Mouse (Mus musculus): ENCODE measurements around the gene Mfap4. TPM values are rescaled to one million over a fixed set of nuclear protein-coding genes. Genes with fewer than 3 reads are reported as not detected.
A peak's percentile ranks its signal among the peaks of the same experiment; 100 is the strongest.

Mfap4 gene
- polyA plus RNA-seq, 1 experiment from 2014 or later = 125 TPM

- peak; percentile 46 for ATAC-seq (replicated peaks; ENCODE audit: extremely low read depth, insufficient read depth, low FRiP score)
- Histone ChIP-seq H3K4me1 (ENCODE audit: control insufficient read depth, insufficient read depth, low read length) (peaks cover 10% of the 10 kb centered on the region), H3K4me3 (ENCODE audit: low read length) (no peak overlapping the region), H3K27ac (ENCODE audit: low read length) (no peak overlapping the region), H3K9me3 (replicated peaks; ENCODE audit: control insufficient read depth, low read length) (no peaks in the 10 kb centered on the region), H3K36me3 (ENCODE audit: control insufficient read depth, insufficient read depth) (peaks cover 26% of the 10 kb centered on the region), H3K27me3 (ENCODE audit: control insufficient read depth, insufficient read depth, low read length) (no peaks in the 10 kb centered on the region), H3K4me2 (ENCODE audit: low read depth, low read length) (peak overlapping the region; percentile 46), H3K9ac (ENCODE audit: low read length) (no peak overlapping the region)
- WGBS = 16% methylated on average over 2 of the region's 2 CpGs
Measured at GRCm38 (mm10) chr11:61487401-61487800, 2.2 kb downstream of the Mfap4 start.

- Histone ChIP-seq H3K27ac (ENCODE audit: low read length) (no peak overlapping the region), H3K9ac (ENCODE audit: low read length) (no peak overlapping the region), H3K4me3 (ENCODE audit: low read length) (no peak overlapping the region), H3K27me3 (ENCODE audit: control insufficient read depth, insufficient read depth, low read length) (no peaks in the 10 kb centered on the region), H3K36me3 (ENCODE audit: control insufficient read depth, insufficient read depth) (peaks cover 26% of the 10 kb centered on the region), H3K4me2 (ENCODE audit: low read depth, low read length) (no peak overlapping the region), H3K4me1 (ENCODE audit: control insufficient read depth, insufficient read depth, low read length) (peaks cover 13% of the 10 kb centered on the region), H3K9me3 (replicated peaks; ENCODE audit: control insufficient read depth, low read length) (no peaks in the 10 kb centered on the region)
- WGBS = 83% methylated on average over 7 of the region's 7 CpGs
- ATAC-seq (replicated peaks; ENCODE audit: extremely low read depth, insufficient read depth, low FRiP score) = no peak
Measured at GRCm38 (mm10) chr11:61487936-61488335, 2.7 kb downstream of the Mfap4 start.

GRCm38 (mm10) chr11:61489085-61489484 is 3.9 kb downstream of the Mfap4 start:
- H3K4me1 ChIP-seq (ENCODE audit: control insufficient read depth, insufficient read depth, low read length) = peaks cover 18% of the 10 kb centered on the region

GRCm38 (mm10) chr11:61489874-61490273 is 4.6 kb downstream of the Mfap4 start:
- 93% methylated on average over 8 of the region's 8 CpGs for WGBS
- H3K27ac ChIP-seq (ENCODE audit: low read length) = no peak overlapping the region
- ATAC-seq (replicated peaks; ENCODE audit: extremely low read depth, insufficient read depth, low FRiP score) = no peak

More at GRCm38 (mm10) chr11:61489085-61489484, 3.9 kb downstream of the Mfap4 start:
- no peak for ATAC-seq (replicated peaks; ENCODE audit: extremely low read depth, insufficient read depth, low FRiP score)
- H3K27me3 ChIP-seq (ENCODE audit: control insufficient read depth, insufficient read depth, low read length) = no peaks in the 10 kb centered on the region
- peaks cover 26% of the 10 kb centered on the region for H3K36me3 ChIP-seq (ENCODE audit: control insufficient read depth, insufficient read depth)
- H3K9me3 ChIP-seq (replicated peaks; ENCODE audit: control insufficient read depth, low read length) = no peaks in the 10 kb centered on the region
- H3K27ac ChIP-seq (ENCODE audit: low read length) = no peak overlapping the region
- no peak overlapping the region for H3K4me2 ChIP-seq (ENCODE audit: low read depth, low read length)
- H3K9ac ChIP-seq (ENCODE audit: low read length) = no peak overlapping the region
- no peak overlapping the region for H3K4me3 ChIP-seq (ENCODE audit: low read length)
- WGBS = 78% methylated on average over 2 of the region's 2 CpGs

GRCm38 (mm10) chr11:61490944-61491520 is 5.8 kb downstream of the Mfap4 start:
- 87% methylated on average over 22 of the region's 22 CpGs for WGBS
- H3K4me2 ChIP-seq (ENCODE audit: low read depth, low read length) = no peak overlapping the region
- no peak overlapping the region for H3K4me3 ChIP-seq (ENCODE audit: low read length)
- H3K4me1 ChIP-seq (ENCODE audit: control insufficient read depth, insufficient read depth, low read length) = peaks cover 22% of the 10 kb centered on the region
- no peak overlapping the region for H3K9ac ChIP-seq (ENCODE audit: low read length)
- peaks cover 26% of the 10 kb centered on the region for H3K36me3 ChIP-seq (ENCODE audit: control insufficient read depth, insufficient read depth)
- ATAC-seq (replicated peaks; ENCODE audit: extremely low read depth, insufficient read depth, low FRiP score) = no peak
- H3K27me3 ChIP-seq (ENCODE audit: control insufficient read depth, insufficient read depth, low read length) = no peaks in the 10 kb centered on the region
- H3K9me3 ChIP-seq (replicated peaks; ENCODE audit: control insufficient read depth, low read length) = no peaks in the 10 kb centered on the region
- H3K27ac ChIP-seq (ENCODE audit: low read length) = no peak overlapping the region

More at GRCm38 (mm10) chr11:61489874-61490273, 4.6 kb downstream of the Mfap4 start:
- H3K27me3 ChIP-seq (ENCODE audit: control insufficient read depth, insufficient read depth, low read length) = no peaks in the 10 kb centered on the region
- peaks cover 18% of the 10 kb centered on the region for H3K4me1 ChIP-seq (ENCODE audit: control insufficient read depth, insufficient read depth, low read length)
- peaks cover 26% of the 10 kb centered on the region for H3K36me3 ChIP-seq (ENCODE audit: control insufficient read depth, insufficient read depth)
- H3K9me3 ChIP-seq (replicated peaks; ENCODE audit: control insufficient read depth, low read length) = no peaks in the 10 kb centered on the region
- H3K4me2 ChIP-seq (ENCODE audit: low read depth, low read length) = no peak overlapping the region
- no peak overlapping the region for H3K4me3 ChIP-seq (ENCODE audit: low read length)
- H3K9ac ChIP-seq (ENCODE audit: low read length) = no peak overlapping the region

GRCm38 (mm10) chr11:61492749-61493401 is 7.6 kb downstream of the Mfap4 start:
- ATAC-seq (replicated peaks; ENCODE audit: extremely low read depth, insufficient read depth, low FRiP score) = no peak

GRCm38 (mm10) chr11:61493525-61494128 is 8.4 kb downstream of the Mfap4 start:
- Histone ChIP-seq H3K9ac (ENCODE audit: low read length) (peak overlapping the region; percentile 80), H3K36me3 (ENCODE audit: control insufficient read depth, insufficient read depth) (peaks cover 26% of the 10 kb centered on the region), H3K4me3 (ENCODE audit: low read length) (peak overlapping the region; percentile 73), H3K4me2 (ENCODE audit: low read depth, low read length) (peak overlapping the region; percentile 91), H3K27ac (ENCODE audit: low read length) (peak overlapping the region; percentile 74), H3K9me3 (replicated peaks; ENCODE audit: control insufficient read depth, low read length) (no peaks in the 10 kb centered on the region; the same call in 1 of the 2 replicates), H3K4me1 (ENCODE audit: control insufficient read depth, insufficient read depth, low read length) (peaks cover 11% of the 10 kb centered on the region), H3K27me3 (ENCODE audit: control insufficient read depth, insufficient read depth, low read length) (no peaks in the 10 kb centered on the region)
- ATAC-seq (replicated peaks; ENCODE audit: extremely low read depth, insufficient read depth, low FRiP score) = peak; percentile 34; the same call in 1 of the 2 replicates
- 1% methylated on average over 50 of the region's 50 CpGs for WGBS

More at GRCm38 (mm10) chr11:61492749-61493401, 7.6 kb downstream of the Mfap4 start:
- no peak overlapping the region for H3K27ac ChIP-seq (ENCODE audit: low read length)
- peaks cover 12% of the 10 kb centered on the region for H3K4me1 ChIP-seq (ENCODE audit: control insufficient read depth, insufficient read depth, low read length)
- peaks cover 26% of the 10 kb centered on the region for H3K36me3 ChIP-seq (ENCODE audit: control insufficient read depth, insufficient read depth)
- H3K4me3 ChIP-seq (ENCODE audit: low read length) = peak overlapping the region; percentile 73
- peak overlapping the region; percentile 91 for H3K4me2 ChIP-seq (ENCODE audit: low read depth, low read length)
- no peaks in the 10 kb centered on the region; the same call in 1 of the 2 replicates for H3K9me3 ChIP-seq (replicated peaks; ENCODE audit: control insufficient read depth, low read length)
- H3K27me3 ChIP-seq (ENCODE audit: control insufficient read depth, insufficient read depth, low read length) = no peaks in the 10 kb centered on the region
- 57% methylated on average over 12 of the region's 12 CpGs for WGBS
- H3K9ac ChIP-seq (ENCODE audit: low read length) = peak overlapping the region; percentile 80

- Histone ChIP-seq H3K9ac (ENCODE audit: low read length) (peak within 1 kb of the TSS; percentile 80), H3K4me3 (ENCODE audit: low read length) (peak within 1 kb of the TSS; percentile 73), H3K9me3 (replicated peaks; ENCODE audit: control insufficient read depth, low read length) (no peaks in the 10 kb centered on the region; the same call in 1 of the 2 replicates), H3K4me1 (ENCODE audit: control insufficient read depth, insufficient read depth, low read length) (peaks cover 14% of the 10 kb centered on the region), H3K36me3 (ENCODE audit: control insufficient read depth, insufficient read depth) (peaks cover 24% of the 10 kb centered on the region), H3K4me2 (ENCODE audit: low read depth, low read length) (peak within 1 kb of the TSS; percentile 91), H3K27me3 (ENCODE audit: control insufficient read depth, insufficient read depth, low read length) (no peaks in the 10 kb centered on the region), H3K27ac (ENCODE audit: low read length) (peak within 1 kb of the TSS; percentile 90)
- under 1% methylated on average over 62 of the region's 62 CpGs for WGBS
- ATAC-seq (replicated peaks; ENCODE audit: extremely low read depth, insufficient read depth, low FRiP score) = peak; percentile 94
Measured at GRCm38 (mm10) chr11:61494129-61494997, 9.1 kb downstream of the Mfap4 start, which contains the start of gene Mapk7. Mapk7 (minus strand) TSS chr11:61494406.
